Mouse (Mus musculus) embryonic facial prominence, embryonic 11.5 days (tissue): ENCODE data around the gene Kdm4b. TPM values are rescaled to one million over a fixed set of nuclear protein-coding genes. Genes with fewer than 3 reads are reported as not detected.
A peak's percentile ranks its signal among the peaks of the same experiment; 100 is the strongest.

Experiments
- ATAC-seq: fragments of 200-750 bp; cut with Nextera tagmentation; replicated peaks from 2 replicates; pipeline ENCODE4 v1.8.0; 2017; ENCODE audit warnings: low read depth; ENCODE audit not compliant: insufficient number of reproducible peaks, low FRiP score, low TSS enrichment
- DNase-seq: peaks from one replicate; pipeline ENCODE4 v3.0.0-alpha.2; 2015; ENCODE audit warnings: low spot score
- H3K27ac ChIP-seq: fragments of 300-500 bp; sonication (generic); replicated peaks from 2 replicates; pipeline ENCODE4 v1.5.1; 2014; ENCODE audit warnings: mild to moderate bottlenecking, low read depth, low read length, control low read depth
- H3K27me3 ChIP-seq: fragments of 300-500 bp; sonication (generic); 2 replicates; pipeline ENCODE4 v1.6.1; 2014; ENCODE audit warnings: mild to moderate bottlenecking, low read length, moderate library complexity, mixed read lengths; ENCODE audit not compliant: control insufficient read depth, insufficient read depth
- H3K36me3 ChIP-seq: fragments of 300-500 bp; sonication (generic); replicated peaks from 2 replicates; pipeline ENCODE4 v1.6.1; 2014; ENCODE audit warnings: low read depth, mild to moderate bottlenecking, low read length, moderate library complexity, mixed read lengths; ENCODE audit not compliant: control insufficient read depth, insufficient read depth
- H3K4me1 ChIP-seq: fragments of 300-500 bp; sonication (generic); 2 replicates; pipeline ENCODE4 v1.6.1; 2014; ENCODE audit warnings: low read length, mixed read lengths; ENCODE audit not compliant: control insufficient read depth, insufficient read depth
- H3K4me2 ChIP-seq: fragments of 300-500 bp; sonication (generic); 2 replicates; pipeline ENCODE4 v1.6.1; 2014; ENCODE audit warnings: low read depth, mild to moderate bottlenecking, control low read depth, low read length, moderate library complexity
- H3K4me3 ChIP-seq: fragments of 300-500 bp; sonication (generic); 2 replicates; pipeline ENCODE4 v1.5.1; 2014; ENCODE audit warnings: low read depth, low read length, control low read depth
- H3K9ac ChIP-seq: fragments of 300-500 bp; sonication (generic); replicated peaks from 2 replicates; pipeline ENCODE4 v1.6.1; 2014; ENCODE audit warnings: mild to moderate bottlenecking, control low read depth, low read length
- H3K9me3 ChIP-seq: fragments of 300-500 bp; sonication (generic); replicated peaks from 2 replicates; pipeline ENCODE4 v1.6.1; 2016; ENCODE audit warnings: mild to moderate bottlenecking, low read length, inconsistent platforms, mixed read lengths; ENCODE audit not compliant: control insufficient read depth
- WGBS: fragments of 180-500 bp; shearing (Covaris S2); extraction: QIAGEN DNeasy Blood & Tissue Kit; methylation state at CpG from one replicate; pipeline ENCODE4 v1.1.7; 2014; 5-methylcytosine and 5-hydroxymethylcytosine counted together
- polyA plus RNA-seq: library from polyadenylated mRNA; unstranded; fragments of >200 nt; fragmentation: Nextera tagmentation; extraction: Ambion mirVana; gene quantifications from 2 replicates; pipeline ENCODE4 v1.2.1, GENCODE M21; 2014

Kdm4b gene
- polyA plus RNA-seq, 1 experiment from 2014 or later: 28.2 TPM

DNA sequence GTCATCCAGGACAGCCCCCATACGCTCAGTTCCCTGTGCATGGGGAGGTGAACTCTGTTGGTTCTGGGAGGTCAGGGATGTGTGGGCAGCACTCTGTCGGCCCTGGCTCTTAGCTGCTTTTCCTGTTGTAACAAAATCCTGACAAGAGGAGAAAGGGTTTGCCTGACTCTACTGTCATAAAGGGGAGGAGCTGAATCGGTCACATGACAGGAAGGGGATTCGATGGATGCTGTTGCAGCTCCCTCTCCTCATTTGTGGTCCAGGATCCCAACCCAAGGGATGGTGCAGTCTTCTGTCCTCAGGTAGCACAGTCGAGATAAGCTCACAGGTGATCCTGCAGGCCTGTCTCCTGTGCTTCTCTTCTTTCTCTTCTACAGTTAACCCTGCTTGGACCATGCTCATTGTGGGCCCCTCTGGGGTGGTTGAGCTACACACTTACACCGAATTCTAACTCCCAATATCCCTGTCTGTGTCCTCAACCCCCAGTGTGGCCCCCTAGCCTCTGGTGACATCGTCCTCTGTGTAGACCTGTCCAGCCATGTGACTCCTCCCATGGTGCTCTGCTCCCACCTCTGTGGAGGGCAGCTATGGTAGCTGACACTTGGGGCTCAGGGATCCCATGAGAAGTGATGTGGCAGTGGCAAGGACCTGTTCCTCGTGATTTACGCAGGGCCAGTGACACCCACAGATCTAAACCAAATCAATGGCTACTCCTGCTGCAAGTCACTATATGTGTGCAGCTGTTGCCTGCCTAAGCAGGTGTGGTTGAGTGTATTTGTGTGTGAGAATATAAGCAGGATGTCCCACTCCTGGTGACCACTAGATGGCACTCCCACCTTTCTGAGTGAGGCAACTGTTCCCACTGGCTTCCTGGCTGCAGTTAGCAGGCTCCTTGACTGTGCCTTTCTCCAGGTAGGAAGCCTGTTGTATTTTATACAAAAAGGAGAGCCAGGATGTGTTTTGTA lies 31.3 kb downstream of the Kdm4b start:
- H3K36me3 ChIP-seq: peaks cover 5% of the 10 kb centered on the region
- H3K9me3 ChIP-seq: no peaks in the 10 kb centered on the region
- no peaks in the 10 kb centered on the region for H3K4me1 ChIP-seq
- H3K4me3 ChIP-seq: no peak overlapping the region
- H3K9ac ChIP-seq: no peak overlapping the region
- H3K27me3 ChIP-seq: no peaks in the 10 kb centered on the region
- H3K27ac ChIP-seq: no peak overlapping the region
- DNase-seq: peak; percentile 84
- WGBS: 71% methylated on average over 9 of the region's 9 CpGs
- no peak overlapping the region for H3K4me2 ChIP-seq
- ATAC-seq: peak; percentile 27; the same call in 1 of the 2 replicates

DNA sequence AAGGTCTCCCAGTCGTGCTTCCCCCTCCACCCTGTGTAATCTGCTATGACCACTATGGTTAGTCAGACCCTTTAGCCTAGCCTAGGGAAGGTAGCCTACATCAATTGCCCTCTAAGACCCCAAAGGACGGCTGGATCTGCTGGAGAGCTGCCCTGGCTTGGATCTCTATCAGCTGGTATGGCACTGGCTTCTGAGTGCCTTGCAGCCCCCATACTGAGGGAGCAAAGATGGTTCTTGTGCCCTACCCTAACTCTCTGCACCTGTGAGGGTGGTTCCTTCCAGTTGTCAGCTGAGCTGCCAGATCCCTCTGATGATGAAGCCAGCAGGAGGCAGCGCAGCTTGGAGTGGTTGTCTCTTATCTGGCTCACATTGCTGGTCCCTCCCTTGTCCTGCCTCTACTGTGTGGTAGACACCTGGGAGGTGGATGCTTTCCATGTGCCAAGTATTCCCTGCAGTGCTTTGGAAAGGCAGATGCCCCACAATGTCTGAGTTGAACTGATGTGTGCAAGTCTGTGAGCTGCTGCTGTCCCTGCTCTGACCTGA lies 33.4 kb downstream of the Kdm4b start:
- Histone ChIP-seq H3K4me1 (no peaks in the 10 kb centered on the region), H3K27me3 (no peaks in the 10 kb centered on the region), H3K9me3 (no peaks in the 10 kb centered on the region), H3K9ac (no peak overlapping the region), H3K4me2 (no peak overlapping the region), H3K36me3 (peaks cover 5% of the 10 kb centered on the region), H3K4me3 (no peak overlapping the region), H3K27ac (no peak overlapping the region)
- DNase-seq: no peak
- 79% methylated on average over 3 of the region's 3 CpGs for WGBS
- no peak for ATAC-seq

DNA sequence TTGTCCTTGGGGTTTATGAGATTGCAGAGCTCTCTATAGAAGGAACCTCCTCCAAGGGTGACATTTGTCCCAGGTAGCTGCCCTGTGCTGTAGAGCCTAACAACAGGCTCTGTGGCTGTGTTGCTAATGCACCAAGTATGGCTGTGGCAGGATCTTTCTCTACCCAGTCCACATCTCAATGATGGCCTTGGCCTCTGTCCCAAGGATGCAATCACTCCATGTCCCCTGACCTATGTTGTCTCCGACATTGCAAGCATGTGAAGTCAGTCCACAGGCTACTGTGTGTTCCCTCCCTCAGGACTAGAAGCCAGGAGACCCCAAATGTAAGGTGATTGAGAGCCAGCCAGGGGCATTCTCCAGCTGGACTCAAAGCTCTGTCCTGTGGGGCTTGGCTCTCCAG lies 34.0 kb downstream of the Kdm4b start:
- DNase-seq: no peak

GRCm38 (mm10) chr17:56360451-56360850 lies 34.6 kb downstream of the Kdm4b start:
- no peak for ATAC-seq
- H3K4me3 ChIP-seq: no peak overlapping the region
- H3K9me3 ChIP-seq: no peaks in the 10 kb centered on the region
- H3K27ac ChIP-seq: no peak overlapping the region
- WGBS: 72% methylated on average over 8 of the region's 8 CpGs
- no peak overlapping the region for H3K4me2 ChIP-seq
- peaks cover 2% of the 10 kb centered on the region for H3K36me3 ChIP-seq
- DNase-seq: no peak
- no peak overlapping the region for H3K9ac ChIP-seq
- no peaks in the 10 kb centered on the region for H3K4me1 ChIP-seq
- no peaks in the 10 kb centered on the region for H3K27me3 ChIP-seq

More for the DNA sequence above, 34.0 kb downstream of the Kdm4b start:
- Histone ChIP-seq H3K9ac (no peak overlapping the region; the same call in 1 of the 2 replicates), H3K4me2 (no peak overlapping the region), H3K27ac (no peak overlapping the region), H3K9me3 (no peaks in the 10 kb centered on the region), H3K27me3 (no peaks in the 10 kb centered on the region), H3K4me3 (no peak overlapping the region), H3K36me3 (peaks cover 4% of the 10 kb centered on the region), H3K4me1 (no peaks in the 10 kb centered on the region)
- ATAC-seq: no peak
- WGBS: 89% methylated on average over 1 of the region's 1 CpGs

GRCm38 (mm10) chr17:56361542-56361941 lies 35.7 kb downstream of the Kdm4b start:
- Histone ChIP-seq H3K36me3 (peaks cover 2% of the 10 kb centered on the region), H3K4me3 (no peak overlapping the region), H3K4me2 (no peak overlapping the region), H3K4me1 (no peaks in the 10 kb centered on the region), H3K9ac (no peak overlapping the region), H3K27me3 (no peaks in the 10 kb centered on the region), H3K27ac (no peak overlapping the region), H3K9me3 (no peaks in the 10 kb centered on the region)
- 83% methylated on average over 2 of the region's 2 CpGs for WGBS
- ATAC-seq: no peak
- DNase-seq: no peak

- Histone ChIP-seq H3K9me3 (no peaks in the 10 kb centered on the region), H3K27ac (no peak overlapping the region), H3K4me3 (no peak overlapping the region), H3K4me2 (no peak overlapping the region), H3K36me3 (peaks cover 2% of the 10 kb centered on the region; the same call in 1 of the 2 replicates), H3K4me1 (no peaks in the 10 kb centered on the region), H3K27me3 (no peaks in the 10 kb centered on the region), H3K9ac (no peak overlapping the region; the same call in 1 of the 2 replicates)
- no peak for DNase-seq
- ATAC-seq: no peak; the same call in 1 of the 2 replicates
- WGBS: 86% methylated on average over 7 of the region's 7 CpGs
Measured at GRCm38 (mm10) chr17:56365791-56366673, 40.2 kb downstream of the Kdm4b start.

DNA sequence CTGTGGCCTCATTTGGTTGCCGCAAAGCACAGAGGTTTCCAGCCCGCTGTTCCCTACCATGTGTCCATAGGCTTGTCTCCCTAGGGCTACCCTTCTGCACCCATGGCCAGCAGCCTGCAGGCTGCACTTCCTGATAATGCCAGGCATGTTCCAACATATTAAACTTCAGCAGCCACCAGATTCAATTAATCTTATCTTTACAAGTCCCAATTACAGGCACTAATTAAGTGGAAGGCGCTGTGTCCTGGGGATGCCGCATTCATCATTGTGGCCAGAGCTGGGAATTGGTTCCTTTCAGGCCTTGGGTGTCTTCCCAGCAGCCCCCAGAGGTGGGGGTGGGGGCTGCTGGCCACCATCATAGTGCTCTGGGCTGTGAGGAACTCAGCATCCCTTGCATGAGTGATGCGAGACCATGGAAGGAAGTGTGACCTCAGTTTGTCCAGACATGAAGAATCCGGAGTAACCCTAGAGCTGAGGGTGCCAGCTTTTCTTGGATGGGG lies 42.5 kb downstream of the Kdm4b start:
- H3K9me3 ChIP-seq: no peaks in the 10 kb centered on the region
- WGBS: 93% methylated on average over 6 of the region's 6 CpGs
- peaks cover 2% of the 10 kb centered on the region for H3K36me3 ChIP-seq
- ATAC-seq (no peak), DNase-seq (no peak)
- no peak overlapping the region for H3K4me3 ChIP-seq
- no peak overlapping the region for H3K9ac ChIP-seq
- H3K4me1 ChIP-seq: no peaks in the 10 kb centered on the region
- H3K27ac ChIP-seq: no peak overlapping the region
- H3K4me2 ChIP-seq: no peak overlapping the region
- no peaks in the 10 kb centered on the region for H3K27me3 ChIP-seq
